Mouse (Mus musculus) inflammation-experienced regulatory T-cells, adult 6 months (primary cell): ENCODE data around the gene Myt1l. TPM values are rescaled to one million over a fixed set of nuclear protein-coding genes. Genes with fewer than 3 reads are reported as not detected.

ENCODE experiments used
- ATAC-seq: one replicate; pipeline ENCODE4 v1.8.0; 2017
- polyA plus RNA-seq, 3 experiments: library from polyadenylated mRNA; unstranded; fragments of 100-300 nt; shearing (Covaris generic); gene quantifications; one replicate each; pipeline ENCODE4 v1.2.1; 2017

Myt1l gene
- polyA plus RNA-seq, 3 experiments from 2014 or later = 0.42 TPM; not detected in 2

DNA sequence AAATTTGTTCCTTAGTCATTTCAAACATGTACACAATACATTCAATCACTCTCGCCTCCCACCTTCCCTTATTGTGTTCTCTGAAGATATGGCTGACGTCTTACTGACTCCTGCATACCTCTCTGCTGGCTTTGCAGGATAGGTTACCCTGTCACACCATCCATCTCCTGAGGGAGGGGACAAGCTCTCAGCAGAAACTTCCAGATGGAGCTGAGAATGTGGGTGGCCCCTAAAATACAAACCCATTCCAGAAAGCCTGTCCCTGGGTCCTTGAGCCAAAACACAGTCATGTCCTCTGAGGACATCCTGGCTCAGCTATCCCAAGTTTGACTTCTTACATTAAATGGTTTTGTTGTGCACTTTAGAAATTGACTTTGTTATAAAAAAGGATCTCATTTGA lies 129.7 kb downstream of the Myt1l start:
- no peak for ATAC-seq

DNA sequence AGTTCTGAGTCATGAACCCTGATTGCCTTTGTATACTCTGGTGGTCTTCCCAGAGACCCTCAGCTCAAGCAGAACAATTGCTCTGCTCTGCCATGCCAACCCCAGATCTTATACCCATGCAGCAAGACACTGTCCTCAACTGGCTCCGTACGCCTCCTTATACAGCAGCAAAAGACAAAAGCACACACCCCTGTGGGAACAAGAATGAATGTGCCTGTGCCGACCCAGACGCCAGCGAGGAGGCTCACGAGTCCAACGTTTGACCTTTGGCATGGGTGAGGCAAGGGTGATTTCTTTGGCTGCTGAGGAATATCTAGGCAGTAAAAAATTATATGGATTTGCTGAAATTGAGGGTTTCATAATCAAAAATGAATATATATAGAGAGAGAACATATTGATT lies 143.8 kb downstream of the Myt1l start:
- no peak for ATAC-seq

DNA sequence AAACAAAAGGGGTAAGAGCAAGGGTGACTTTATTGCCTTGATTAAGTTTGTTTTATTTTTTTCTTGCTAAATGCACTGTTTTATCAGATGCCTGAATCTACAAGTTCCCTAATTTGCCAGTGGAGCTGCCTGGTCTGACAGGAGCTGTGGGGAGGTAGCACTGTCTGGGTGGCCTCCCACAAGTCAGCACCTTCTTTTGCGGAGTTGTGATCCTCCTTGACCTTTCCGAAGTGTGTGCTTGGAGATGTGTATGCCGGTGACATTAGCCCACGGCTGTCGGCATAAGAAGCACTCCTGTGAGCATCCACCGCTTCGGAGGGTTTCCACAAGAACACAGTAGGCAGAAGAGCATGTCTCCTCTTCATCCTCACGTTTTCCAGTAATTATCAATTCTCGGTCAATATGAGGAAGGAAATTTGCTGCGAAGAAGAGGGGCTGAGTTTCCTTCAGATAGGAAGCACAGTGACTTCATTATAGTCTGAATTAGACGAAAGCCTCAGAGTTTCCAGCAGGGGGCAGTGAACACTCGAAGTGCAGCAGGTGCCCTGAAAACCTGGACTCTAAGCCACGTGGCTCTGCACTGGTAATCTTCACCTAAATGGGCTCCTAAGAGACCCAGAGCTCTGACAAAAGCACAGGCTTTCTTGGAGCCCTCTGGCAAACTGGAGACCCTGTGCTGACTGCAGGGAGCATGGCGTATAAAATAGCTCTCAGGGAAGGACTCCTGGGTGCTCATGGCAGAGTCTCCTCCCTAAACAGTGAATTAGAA lies 147.6 kb downstream of the Myt1l start:
- ATAC-seq = no peak

GRCm38 (mm10) chr12:29682384-29682783 lies 154.2 kb downstream of the Myt1l start:
- no peak for ATAC-seq

DNA sequence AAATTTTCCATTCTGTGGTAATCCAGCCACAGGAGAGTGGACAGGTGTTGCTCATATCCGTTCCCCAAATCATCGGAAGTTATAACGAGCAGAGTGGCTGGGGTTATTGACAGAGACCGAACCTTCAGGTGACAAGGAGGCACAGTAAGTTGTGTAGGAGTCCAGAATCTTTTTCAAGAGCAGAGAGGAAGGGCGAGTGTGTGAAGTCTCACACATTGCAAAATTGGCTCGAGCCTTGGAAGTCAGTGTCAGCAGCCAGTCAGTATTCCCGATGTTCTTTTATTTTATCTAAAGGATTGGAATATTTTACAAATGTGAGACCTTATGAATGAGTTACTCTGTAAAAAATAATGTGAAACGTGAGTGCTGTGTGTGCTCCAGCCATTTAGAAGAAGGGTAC lies 154.8 kb downstream of the Myt1l start:
- ATAC-seq = no peak

DNA sequence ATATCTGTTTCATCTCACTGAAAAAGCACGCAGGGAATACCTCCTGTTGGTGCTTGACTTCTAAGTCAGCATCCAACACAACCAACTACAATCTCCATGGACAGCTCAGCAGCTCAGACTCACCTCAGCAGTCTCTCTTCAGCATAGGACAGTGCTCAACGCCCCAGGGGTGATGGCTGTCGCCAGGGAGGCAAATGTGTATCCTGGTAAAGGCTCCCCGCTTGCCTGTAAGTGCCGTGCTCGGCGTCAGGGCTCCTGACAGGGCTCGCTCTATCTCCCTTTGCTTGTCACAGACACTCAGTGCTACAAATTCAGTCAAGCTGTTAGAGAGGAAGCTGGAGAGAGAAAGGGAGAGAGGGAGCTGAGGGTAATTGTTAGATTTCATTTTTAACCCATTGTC lies 158.1 kb downstream of the Myt1l start:
- no peak for ATAC-seq

DNA sequence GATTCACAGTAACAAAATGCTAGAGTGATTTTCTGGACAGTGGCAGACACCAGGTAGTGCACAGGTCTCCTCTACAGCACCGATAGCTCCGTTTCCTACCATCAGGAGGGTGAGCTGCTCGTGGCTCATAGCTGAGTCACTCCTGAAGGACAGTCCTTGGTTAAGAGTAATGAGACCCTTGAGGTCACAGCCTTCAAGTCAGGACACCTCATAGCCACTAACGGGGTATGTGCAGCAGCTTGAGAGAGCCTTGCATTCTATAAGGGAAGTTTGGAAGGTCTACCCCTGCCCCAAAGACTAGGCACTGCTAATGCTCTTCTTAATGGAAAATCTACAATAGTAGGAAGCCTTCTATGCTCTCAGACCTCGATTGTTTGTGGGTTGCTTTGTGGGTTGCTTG lies 163.4 kb downstream of the Myt1l start:
- ATAC-seq = no peak

DNA sequence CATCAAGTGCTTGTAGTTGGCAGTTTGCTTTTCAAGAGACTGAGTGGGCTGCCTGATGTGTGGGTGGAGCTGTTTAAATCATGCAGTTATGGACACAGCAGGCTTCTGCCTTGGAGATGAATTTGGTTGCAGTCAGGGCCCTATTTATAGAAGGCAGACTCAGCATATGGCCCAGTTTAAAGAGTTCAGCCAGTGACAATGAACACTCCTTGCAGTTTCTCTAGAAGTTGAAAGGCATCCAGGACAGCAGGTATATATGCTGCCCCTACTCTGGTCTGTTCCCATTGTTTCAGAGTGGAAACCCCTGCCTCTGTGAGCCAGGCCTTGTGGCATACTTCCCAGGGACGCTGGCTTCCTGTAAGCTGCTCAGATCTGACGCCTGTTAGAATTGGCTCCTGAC lies 167.0 kb downstream of the Myt1l start:
- ATAC-seq = no peak

GRCm38 (mm10) chr12:29697526-29698500 lies 169.6 kb downstream of the Myt1l start:
- ATAC-seq = no peak

DNA sequence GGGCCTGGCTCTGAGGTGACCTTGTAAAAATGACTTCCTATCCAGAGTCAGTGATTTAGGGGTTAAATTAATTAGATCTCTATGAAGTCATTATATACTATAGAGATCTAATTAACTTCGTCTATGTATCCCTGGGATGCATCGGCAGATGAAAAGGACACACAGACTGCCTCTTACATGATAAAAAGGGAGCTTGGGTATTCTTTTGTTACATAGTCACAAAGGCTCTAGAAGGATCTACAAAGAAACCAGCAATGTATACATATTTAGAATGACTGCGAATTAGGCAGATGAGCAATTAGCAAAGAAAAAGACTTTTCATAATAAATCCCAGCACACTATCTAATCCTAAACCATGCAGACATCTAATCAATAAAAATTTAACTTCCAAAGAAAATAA lies 170.4 kb downstream of the Myt1l start:
- no peak for ATAC-seq

- no peak for ATAC-seq
Measured at GRCm38 (mm10) chr12:29698976-29699375, 170.8 kb downstream of the Myt1l start.

DNA sequence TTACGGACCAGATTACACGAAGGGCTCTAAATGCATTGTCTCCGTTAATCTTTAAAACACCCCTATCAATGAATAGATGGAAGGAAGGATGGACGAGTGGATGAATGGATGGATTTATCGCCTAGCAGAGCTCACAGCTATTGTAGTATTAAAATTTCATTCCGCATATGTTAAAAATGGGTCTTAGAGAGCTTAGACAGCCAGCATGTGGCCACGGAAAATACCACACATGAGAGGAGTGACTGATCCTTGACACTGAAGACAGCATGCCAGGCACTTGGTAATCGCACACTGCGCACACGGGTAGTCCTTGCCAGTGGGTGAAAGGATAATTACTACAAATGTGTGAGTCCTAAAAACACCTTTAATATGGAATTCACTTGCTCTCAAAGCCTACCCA lies 171.2 kb downstream of the Myt1l start:
- no peak for ATAC-seq

DNA sequence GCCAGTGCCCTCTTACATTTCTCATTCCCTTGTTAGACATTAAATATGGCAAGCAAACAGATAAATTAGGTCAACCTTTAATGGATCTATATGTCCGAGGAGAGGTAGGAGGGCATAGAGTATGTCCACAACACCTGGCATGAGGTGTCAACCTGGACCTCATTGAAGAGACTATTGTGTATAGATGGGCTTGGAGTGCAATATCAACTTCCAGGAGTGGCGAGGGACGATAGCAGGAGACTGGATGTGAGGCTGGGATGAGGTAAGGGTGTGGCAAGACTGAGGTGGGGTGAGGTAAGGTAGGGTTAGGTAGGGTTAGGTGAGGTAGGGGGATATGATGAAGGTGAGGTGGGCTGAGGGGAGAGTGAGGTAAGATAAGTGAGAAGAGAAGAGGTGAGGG lies 171.8 kb downstream of the Myt1l start:
- no peak for ATAC-seq

DNA sequence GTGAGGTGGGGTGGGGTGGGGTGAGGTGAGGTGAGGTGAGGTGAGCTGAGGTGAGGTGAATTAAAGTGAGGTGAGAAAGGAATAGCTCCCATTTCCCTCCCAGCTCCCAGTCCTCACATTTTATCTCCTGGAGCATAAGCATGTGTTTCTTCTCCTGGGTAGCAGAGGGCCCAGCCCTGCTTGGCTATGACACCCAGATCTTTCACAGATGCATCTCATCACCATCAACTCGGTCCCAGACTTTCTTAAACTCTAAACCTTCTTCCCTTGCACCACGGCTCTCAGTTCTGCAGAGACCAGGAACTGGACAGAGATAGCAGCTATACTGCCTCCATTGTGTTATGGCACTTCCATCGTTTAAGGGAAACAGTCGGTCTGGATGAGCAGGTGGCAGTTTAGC lies 172.9 kb downstream of the Myt1l start:
- no peak for ATAC-seq

GRCm38 (mm10) chr12:29701731-29702316 lies 173.6 kb downstream of the Myt1l start:
- ATAC-seq = no peak

DNA sequence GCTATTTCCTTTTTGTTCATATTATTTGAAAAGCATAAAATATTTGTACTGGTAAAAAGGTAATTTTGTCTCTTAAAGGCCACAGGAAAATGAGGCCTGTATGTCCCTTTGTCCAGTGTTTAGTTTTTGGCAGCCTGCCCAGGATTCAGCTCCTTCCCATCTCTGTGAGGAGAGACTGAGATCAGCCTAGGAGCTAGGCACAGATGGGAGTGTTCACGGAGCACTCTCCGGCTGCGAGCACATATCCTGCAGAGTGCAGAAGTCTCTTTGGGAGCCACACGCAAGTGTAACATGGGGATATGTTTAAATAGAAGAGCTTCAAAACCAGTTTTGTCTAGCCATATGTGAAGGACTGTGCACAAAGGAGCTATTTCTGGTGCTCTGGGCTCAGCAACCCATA lies 174.4 kb downstream of the Myt1l start:
- no peak for ATAC-seq

- no peak for ATAC-seq
Measured at GRCm38 (mm10) chr12:29703541-29703940, 175.4 kb downstream of the Myt1l start.

DNA sequence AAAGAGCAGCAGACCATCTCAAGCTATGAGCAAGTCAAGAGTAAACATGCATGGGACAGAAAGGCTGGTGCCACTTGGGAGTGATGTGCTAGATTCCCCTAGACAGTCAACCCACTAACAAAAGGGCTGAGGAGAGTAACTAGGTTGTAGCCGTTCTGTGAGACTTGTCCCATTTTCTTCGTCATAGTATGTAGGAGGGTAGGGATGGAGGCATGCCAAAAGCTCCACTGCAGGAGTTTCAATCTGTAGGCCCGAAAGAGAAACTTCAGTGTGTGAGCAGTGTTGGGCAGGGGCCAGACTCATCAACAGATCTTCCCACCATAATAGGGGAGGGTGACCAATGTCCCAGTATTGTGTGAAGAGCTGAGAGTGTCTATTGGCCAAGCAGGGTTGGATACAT lies 178.9 kb downstream of the Myt1l start:
- no peak for ATAC-seq

GRCm38 (mm10) chr12:29708166-29708565 lies 180.0 kb downstream of the Myt1l start:
- ATAC-seq = no peak

DNA sequence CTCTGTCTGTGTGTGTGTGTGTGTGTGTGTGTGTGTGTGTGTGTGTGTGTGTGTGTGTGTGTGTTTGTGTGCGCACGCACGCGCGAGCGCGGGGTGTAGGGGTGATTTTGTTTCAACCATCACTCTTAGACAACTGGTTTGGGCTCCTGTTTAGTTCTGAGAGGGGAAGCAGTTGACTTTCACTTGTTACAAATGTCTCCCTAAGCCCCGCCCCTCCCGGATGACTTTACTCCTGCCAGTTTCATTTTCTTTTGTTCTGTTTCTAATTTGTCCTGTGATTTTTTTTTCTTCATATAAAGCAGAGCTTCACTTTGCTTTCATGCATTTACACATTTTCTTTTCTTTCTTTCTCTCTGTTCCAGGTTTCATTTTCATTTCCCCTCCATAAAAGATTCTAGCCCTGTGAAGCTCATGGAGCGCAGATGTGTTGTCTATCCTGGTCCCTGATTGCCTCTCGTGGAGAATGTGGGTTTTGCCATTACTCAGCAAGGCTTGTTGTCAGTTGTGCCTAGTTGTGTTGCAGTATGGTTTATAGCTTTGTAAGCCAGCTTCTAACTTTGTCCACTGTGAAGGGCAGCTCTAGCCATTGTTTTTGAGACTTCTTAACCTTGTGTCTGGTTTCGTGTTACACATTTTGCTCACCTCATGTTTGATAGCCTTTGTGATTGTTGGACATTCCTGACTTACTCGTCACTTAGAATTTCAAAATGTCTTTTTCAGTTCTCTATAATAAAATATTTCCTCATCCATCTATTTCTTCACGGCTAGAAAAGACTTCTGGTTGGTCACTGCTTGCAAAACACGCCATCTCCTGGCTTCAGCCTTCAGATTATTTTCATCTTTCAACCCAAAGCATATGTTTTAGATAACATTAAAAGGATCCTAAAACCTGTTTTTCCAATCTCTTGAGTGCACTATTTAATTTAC lies 184.9 kb downstream of the Myt1l start:
- no peak for ATAC-seq

DNA sequence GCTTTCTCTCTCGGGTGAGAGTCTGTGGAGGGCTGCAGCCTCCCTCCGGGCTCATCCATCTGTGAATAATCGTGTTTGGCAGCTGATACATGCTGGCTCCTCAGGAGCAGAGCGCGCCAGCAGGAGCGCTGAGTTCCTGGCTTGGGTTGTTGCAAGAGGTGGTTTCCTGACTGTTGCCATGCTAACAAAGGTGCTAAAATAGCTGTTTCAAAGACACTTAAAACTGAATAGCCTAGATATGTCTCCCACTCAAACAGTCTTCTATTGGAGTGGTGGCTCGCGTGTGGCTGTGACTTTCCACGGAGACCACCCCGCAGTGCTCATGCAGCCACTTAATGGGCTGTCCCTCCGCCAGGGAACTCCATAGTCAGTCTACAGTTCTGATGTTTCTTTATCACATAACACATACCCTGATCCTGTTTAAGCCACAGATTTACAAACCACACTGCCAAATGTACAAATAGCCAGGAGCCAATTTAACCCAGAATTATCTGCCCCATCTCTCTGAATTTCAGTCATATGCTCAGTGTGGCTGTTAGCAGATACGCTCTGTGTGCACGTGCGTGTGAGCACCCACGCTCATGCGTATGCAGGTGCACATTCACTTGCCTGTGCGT lies 195.6 kb downstream of the Myt1l start:
- no peak for ATAC-seq

GRCm38 (mm10) chr12:29728294-29728693 lies 200.1 kb downstream of the Myt1l start:
- ATAC-seq = no peak
